Mouse (Mus musculus): ENCODE results near the gene Hivep3. TPM values are rescaled to one million over a fixed set of nuclear protein-coding genes. Genes with fewer than 3 reads are reported as not detected.

The Hivep3 gene
- polyA plus RNA-seq, 1 experiment from 2014 or later: 7.8 TPM

- Histone ChIP-seq H3K4me3 (replicated peaks) (peak overlapping the region; percentile 79), H3K9ac (peak overlapping the region; percentile 63), H3K27me3 (replicated peaks) (peaks cover 6% of the 10 kb centered on the region), H3K4me1 (0 out of 2 replicates have a peak, but pooled peaks cover 6% of the 10 kb centered on the region), H3K27ac (no peak overlapping the region), H3K9me3 (no peaks in the 10 kb centered on the region), H3K36me3 (no peaks in the 10 kb centered on the region), H3K4me2 (peak overlapping the region; percentile 99)
- no peak for ATAC-seq (ENCODE audit: insufficient read depth, low FRiP score, low read depth)
- under 1% methylated on average over 44 of the region's 44 CpGs for WGBS
Measured at GRCm38 (mm10) chr4:119733942-119734341, 358 bp downstream of the Hivep3 start.

- Histone ChIP-seq H3K36me3 (no peaks in the 10 kb centered on the region), H3K27ac (no peak overlapping the region), H3K27me3 (replicated peaks) (peaks cover 6% of the 10 kb centered on the region), H3K4me1 (0 out of 2 replicates have a peak, but pooled peaks cover 6% of the 10 kb centered on the region), H3K4me2 (peak overlapping the region; percentile 99), H3K9ac (peak overlapping the region; percentile 63; the same call in 1 of the 2 replicates), H3K4me3 (replicated peaks) (peak overlapping the region; percentile 79), H3K9me3 (no peaks in the 10 kb centered on the region)
- ATAC-seq (ENCODE audit: insufficient read depth, low FRiP score, low read depth): no peak
- 19% methylated on average over 4 of the region's 4 CpGs for WGBS
Measured at GRCm38 (mm10) chr4:119734352-119734751, 768 bp downstream of the Hivep3 start.

- no peak overlapping the region for H3K4me3 ChIP-seq (replicated peaks)
- WGBS: 20% methylated on average over 4 of the region's 4 CpGs
- no peak overlapping the region for H3K9ac ChIP-seq
- no peak overlapping the region for H3K4me2 ChIP-seq
- H3K36me3 ChIP-seq: no peaks in the 10 kb centered on the region
- 0 out of 2 replicates have a peak, but pooled peaks cover 6% of the 10 kb centered on the region for H3K4me1 ChIP-seq
- ATAC-seq (ENCODE audit: insufficient read depth, low FRiP score, low read depth): no peak
- H3K27ac ChIP-seq: no peak overlapping the region
- H3K27me3 ChIP-seq (replicated peaks): peaks cover 6% of the 10 kb centered on the region; the same call in 1 of the 2 replicates
- H3K9me3 ChIP-seq: no peaks in the 10 kb centered on the region
Measured at GRCm38 (mm10) chr4:119738641-119739040, 5.1 kb downstream of the Hivep3 start.

GRCm38 (mm10) chr4:119739301-119740062 lies 5.9 kb downstream of the Hivep3 start:
- H3K4me1 ChIP-seq: no peaks in the 10 kb centered on the region
- no peak overlapping the region for H3K27ac ChIP-seq
- ATAC-seq (ENCODE audit: insufficient read depth, low FRiP score, low read depth): no peak
- 43% methylated on average over 9 of the region's 9 CpGs for WGBS
- peaks cover 6% of the 10 kb centered on the region; the same call in 1 of the 2 replicates for H3K27me3 ChIP-seq (replicated peaks)
- H3K9me3 ChIP-seq: no peaks in the 10 kb centered on the region
- H3K9ac ChIP-seq: no peak overlapping the region
- no peak overlapping the region for H3K4me3 ChIP-seq (replicated peaks)
- no peaks in the 10 kb centered on the region for H3K36me3 ChIP-seq
- H3K4me2 ChIP-seq: no peak overlapping the region

GRCm38 (mm10) chr4:119748341-119748740 lies 14.8 kb downstream of the Hivep3 start:
- Histone ChIP-seq H3K4me1 (no peaks in the 10 kb centered on the region), H3K27me3 (replicated peaks) (no peaks in the 10 kb centered on the region), H3K4me3 (replicated peaks) (no peak overlapping the region), H3K9ac (no peak overlapping the region), H3K4me2 (no peak overlapping the region), H3K27ac (no peak overlapping the region), H3K36me3 (no peaks in the 10 kb centered on the region), H3K9me3 (no peaks in the 10 kb centered on the region)
- WGBS: 82% methylated on average over 2 of the region's 2 CpGs
- no peak for ATAC-seq (ENCODE audit: insufficient read depth, low FRiP score, low read depth)

- Histone ChIP-seq H3K9me3 (no peaks in the 10 kb centered on the region), H3K27ac (no peak overlapping the region), H3K36me3 (no peaks in the 10 kb centered on the region), H3K4me3 (replicated peaks) (no peak overlapping the region), H3K9ac (no peak overlapping the region), H3K4me1 (no peaks in the 10 kb centered on the region), H3K27me3 (replicated peaks) (no peaks in the 10 kb centered on the region), H3K4me2 (no peak overlapping the region)
- 31% methylated on average over 4 of the region's 4 CpGs for WGBS
- no peak for ATAC-seq (ENCODE audit: insufficient read depth, low FRiP score, low read depth)
Measured at GRCm38 (mm10) chr4:119750157-119750556, 16.6 kb downstream of the Hivep3 start.

- Histone ChIP-seq H3K9me3 (no peaks in the 10 kb centered on the region), H3K4me3 (replicated peaks) (no peak overlapping the region), H3K9ac (no peak overlapping the region), H3K4me1 (no peaks in the 10 kb centered on the region), H3K4me2 (no peak overlapping the region), H3K27ac (no peak overlapping the region), H3K27me3 (replicated peaks) (no peaks in the 10 kb centered on the region), H3K36me3 (no peaks in the 10 kb centered on the region)
- 81% methylated on average over 6 of the region's 6 CpGs for WGBS
- ATAC-seq (ENCODE audit: insufficient read depth, low FRiP score, low read depth): no peak
Measured at GRCm38 (mm10) chr4:119750681-119751211, 17.2 kb downstream of the Hivep3 start.

GRCm38 (mm10) chr4:119751408-119752006 lies 17.9 kb downstream of the Hivep3 start:
- ATAC-seq (ENCODE audit: insufficient read depth, low FRiP score, low read depth): no peak
- Histone ChIP-seq H3K9ac (no peak overlapping the region), H3K27ac (no peak overlapping the region), H3K4me2 (no peak overlapping the region), H3K36me3 (no peaks in the 10 kb centered on the region), H3K9me3 (no peaks in the 10 kb centered on the region), H3K27me3 (replicated peaks) (no peaks in the 10 kb centered on the region), H3K4me3 (replicated peaks) (no peak overlapping the region), H3K4me1 (no peaks in the 10 kb centered on the region)
- 49% methylated on average over 2 of the region's 2 CpGs for WGBS

- 77% methylated on average over 4 of the region's 4 CpGs for WGBS
- H3K27me3 ChIP-seq (replicated peaks): no peaks in the 10 kb centered on the region
- H3K4me1 ChIP-seq: no peaks in the 10 kb centered on the region
Measured at GRCm38 (mm10) chr4:119759574-119760233, 26.1 kb downstream of the Hivep3 start.

GRCm38 (mm10) chr4:119760820-119761219 lies 27.2 kb downstream of the Hivep3 start:
- H3K4me2 ChIP-seq: no peak overlapping the region
- no peak for ATAC-seq (ENCODE audit: insufficient read depth, low FRiP score, low read depth)
- H3K9me3 ChIP-seq: no peaks in the 10 kb centered on the region
- 69% methylated on average over 7 of the region's 7 CpGs for WGBS
- no peaks in the 10 kb centered on the region for H3K27me3 ChIP-seq (replicated peaks)
- H3K27ac ChIP-seq: no peak overlapping the region
- no peak overlapping the region for H3K9ac ChIP-seq
- no peaks in the 10 kb centered on the region for H3K4me1 ChIP-seq
- no peak overlapping the region for H3K4me3 ChIP-seq (replicated peaks)
- no peaks in the 10 kb centered on the region for H3K36me3 ChIP-seq

More at GRCm38 (mm10) chr4:119759574-119760233, 26.1 kb downstream of the Hivep3 start:
- no peak for ATAC-seq (ENCODE audit: insufficient read depth, low FRiP score, low read depth)
- no peak overlapping the region for H3K9ac ChIP-seq
- H3K36me3 ChIP-seq: no peaks in the 10 kb centered on the region
- no peak overlapping the region for H3K27ac ChIP-seq
- H3K9me3 ChIP-seq: no peaks in the 10 kb centered on the region
- H3K4me2 ChIP-seq: no peak overlapping the region
- H3K4me3 ChIP-seq (replicated peaks): no peak overlapping the region

GRCm38 (mm10) chr4:119761459-119762121 lies 28.0 kb downstream of the Hivep3 start:
- H3K27me3 ChIP-seq (replicated peaks): no peaks in the 10 kb centered on the region
- WGBS: 79% methylated on average over 9 of the region's 9 CpGs
- no peak overlapping the region for H3K27ac ChIP-seq
- H3K4me1 ChIP-seq: no peaks in the 10 kb centered on the region
- no peaks in the 10 kb centered on the region for H3K9me3 ChIP-seq
- no peak overlapping the region for H3K4me3 ChIP-seq (replicated peaks)
- no peak for ATAC-seq (ENCODE audit: insufficient read depth, low FRiP score, low read depth)
- H3K36me3 ChIP-seq: no peaks in the 10 kb centered on the region
- H3K9ac ChIP-seq: no peak overlapping the region
- H3K4me2 ChIP-seq: no peak overlapping the region

All from stomach, embryonic 15.5 days (tissue).